Mouse (Mus musculus) hindlimb bud, embryonic 11.5 days (tissue): Measurements from ENCODE around the gene Acvr1b.

ENCODE experiments used
- DNase-seq: peaks from one replicate; pipeline ENCODE4 v3.0.0-alpha.2; 2012; ENCODE audit warnings: low read depth, low spot score; ENCODE audit errors: extremely low spot score

Gene Acvr1b

DNA sequence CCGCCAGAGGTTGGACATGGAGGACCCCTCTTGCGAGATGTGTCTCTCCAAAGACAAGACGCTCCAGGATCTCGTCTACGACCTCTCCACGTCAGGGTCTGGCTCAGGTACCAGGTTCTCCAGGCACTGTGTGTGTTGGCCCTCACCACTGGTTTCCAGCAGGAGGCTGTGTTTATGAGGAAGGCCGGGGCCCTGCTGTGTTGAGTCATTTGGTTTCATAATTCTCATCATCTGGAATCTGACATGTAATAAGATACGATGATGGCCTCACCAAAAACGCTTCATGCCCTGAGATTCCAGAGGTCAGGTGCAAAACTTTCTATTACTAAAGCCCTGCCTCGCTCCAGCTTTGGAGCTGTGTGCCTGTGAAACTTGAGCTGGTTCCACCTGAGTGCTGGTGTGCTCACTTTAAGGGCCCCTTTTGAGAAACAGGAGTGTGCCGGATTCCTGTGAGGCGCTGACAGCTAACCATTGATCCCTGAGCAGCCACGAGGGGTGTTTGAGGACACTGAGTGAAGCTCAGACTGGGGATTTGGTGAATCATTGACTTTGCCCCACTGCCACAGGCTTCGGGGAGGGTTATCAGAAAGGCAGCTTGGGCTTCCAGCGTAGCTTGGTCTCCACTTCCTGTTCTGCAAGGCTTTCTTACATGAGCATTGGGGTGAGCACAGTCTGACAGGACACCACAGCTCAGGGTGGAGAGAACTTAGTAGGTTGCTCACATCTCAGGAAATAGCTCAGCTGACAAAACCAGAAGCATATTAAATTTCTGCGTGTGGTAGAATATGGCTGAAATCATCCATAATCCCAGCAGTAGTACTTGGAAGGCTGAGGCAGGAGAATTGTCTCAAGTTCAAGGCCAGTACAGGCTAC lies 21.3 kb downstream of the Acvr1b start:
- DNase-seq: no peak

GRCm38 (mm10) chr15:101196079-101196795 lies 22.4 kb downstream of the Acvr1b start:
- DNase-seq: no peak

- no peak for DNase-seq
Measured at GRCm38 (mm10) chr15:101196961-101197360, 23.1 kb downstream of the Acvr1b start.

GRCm38 (mm10) chr15:101197497-101198179 lies 23.8 kb downstream of the Acvr1b start:
- DNase-seq: no peak

DNA sequence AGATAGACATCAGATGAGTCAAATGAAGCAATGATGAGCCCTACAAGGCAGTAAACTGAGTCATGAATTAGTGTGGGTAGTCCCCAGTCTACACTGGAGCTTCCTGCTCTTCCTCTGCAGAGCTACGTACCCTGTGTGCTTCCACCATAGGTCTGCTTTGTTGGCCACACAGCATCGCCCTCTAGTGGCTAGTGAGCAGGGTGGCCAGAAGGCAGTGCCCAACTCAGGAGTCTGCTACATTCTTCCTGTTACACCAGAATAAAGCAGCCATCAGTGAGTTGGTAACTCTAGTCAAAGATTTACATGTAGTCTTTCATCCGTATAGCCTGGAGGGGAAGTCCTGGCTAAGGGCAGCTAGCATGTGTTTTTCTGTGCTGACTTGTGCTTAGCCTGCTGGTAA lies 24.4 kb downstream of the Acvr1b start:
- no peak for DNase-seq

DNA sequence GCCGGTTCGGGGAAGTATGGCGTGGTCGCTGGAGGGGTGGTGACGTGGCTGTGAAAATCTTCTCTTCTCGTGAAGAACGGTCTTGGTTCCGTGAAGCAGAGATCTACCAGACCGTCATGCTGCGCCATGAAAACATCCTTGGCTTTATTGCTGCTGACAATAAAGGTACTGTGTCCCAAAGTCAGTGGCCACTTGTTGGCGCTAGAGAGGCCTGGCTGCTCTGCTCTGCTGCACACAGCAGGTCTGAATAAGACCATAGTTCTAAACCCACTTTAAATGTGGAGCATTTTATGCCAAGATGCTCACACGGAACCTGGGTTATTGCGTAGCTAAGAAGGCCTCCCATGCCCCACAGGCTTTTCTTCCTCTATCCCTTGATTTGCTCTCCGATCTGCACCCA lies 25.0 kb downstream of the Acvr1b start:
- DNase-seq: no peak

DNA sequence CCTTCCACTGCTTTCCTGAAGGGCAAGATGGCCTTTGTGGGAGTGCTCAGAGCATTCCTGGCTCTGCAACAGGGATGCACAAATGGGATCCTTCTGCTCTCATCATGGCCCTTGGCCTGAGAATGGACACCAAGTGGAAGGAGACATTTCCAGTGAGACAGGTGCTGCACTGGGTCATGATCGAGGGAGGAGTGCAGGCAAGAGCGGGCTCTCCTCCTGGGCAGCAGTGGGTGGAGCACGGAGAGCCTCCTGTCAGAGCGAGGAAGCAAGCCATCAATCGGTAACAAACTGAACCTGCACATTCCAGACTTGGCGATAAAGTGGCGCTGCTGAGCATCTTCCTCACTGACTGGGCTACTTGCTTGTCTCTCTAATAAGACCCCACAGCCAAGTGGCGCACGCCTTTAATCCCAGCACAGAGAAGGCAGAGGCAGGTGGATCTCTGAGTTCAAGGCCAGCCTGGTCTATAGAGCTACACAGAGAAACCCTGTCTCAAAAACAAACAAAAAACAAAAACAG lies 27.0 kb downstream of the Acvr1b start:
- DNase-seq: no peak

- DNase-seq: no peak
Measured at GRCm38 (mm10) chr15:101201414-101201813, 27.5 kb downstream of the Acvr1b start.

GRCm38 (mm10) chr15:101203673-101204072 lies 29.8 kb downstream of the Acvr1b start:
- DNase-seq: no peak

- no peak for DNase-seq
Measured at GRCm38 (mm10) chr15:101204781-101205180, 30.9 kb downstream of the Acvr1b start.

DNA sequence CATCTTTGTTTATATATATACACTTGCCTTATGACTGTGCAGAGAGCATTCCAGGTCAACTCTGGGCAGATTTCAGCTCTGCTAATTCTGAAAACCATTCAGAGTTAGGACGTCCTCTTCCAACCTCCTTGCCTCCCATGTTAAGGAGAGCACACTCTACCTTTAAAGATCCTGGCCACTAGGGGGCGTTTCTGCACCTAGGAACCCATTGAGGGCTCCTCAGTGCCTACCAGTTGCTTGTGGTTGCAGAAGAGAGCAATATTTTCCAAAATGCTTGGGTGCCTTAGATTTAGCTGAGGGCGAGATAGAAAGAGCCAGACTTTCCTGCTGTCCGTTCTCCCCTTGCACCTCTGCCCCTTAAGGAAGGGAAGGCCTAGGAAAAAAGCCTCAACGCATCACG lies 36.4 kb downstream of the Acvr1b start:
- no peak for DNase-seq

DNA sequence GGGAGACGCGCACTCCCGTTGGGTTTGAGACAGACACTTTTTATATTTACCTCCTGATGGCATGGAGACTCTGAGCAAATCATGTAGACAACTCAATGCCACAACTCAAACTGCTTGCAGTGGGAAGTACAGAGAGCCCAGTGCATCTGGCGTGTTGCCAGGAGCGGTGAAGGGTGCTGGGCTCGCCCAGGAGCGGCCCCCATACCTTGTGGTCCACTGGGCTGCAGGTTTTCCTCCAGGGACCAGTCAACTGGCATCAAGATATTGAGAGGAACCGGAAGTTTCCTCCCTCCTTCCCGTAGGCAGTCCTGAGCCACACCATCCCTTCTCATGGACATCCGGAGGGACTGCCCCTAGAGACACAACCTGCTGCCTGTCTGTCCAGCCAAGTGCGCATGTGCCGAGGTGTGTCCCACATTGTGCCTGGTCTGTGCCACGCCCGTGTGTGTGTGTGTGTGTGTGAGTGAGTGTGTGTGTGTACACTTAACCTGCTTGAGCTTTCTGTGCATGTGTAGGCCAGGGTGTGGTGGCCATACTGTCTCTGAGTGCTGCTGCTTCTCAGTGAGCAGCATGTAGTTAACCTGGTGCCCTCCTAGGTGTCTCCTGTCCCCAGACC lies 37.2 kb downstream of the Acvr1b start:
- DNase-seq: no peak

- no peak for DNase-seq
Measured at GRCm38 (mm10) chr15:101212435-101212834, 38.6 kb downstream of the Acvr1b start.

GRCm38 (mm10) chr15:101215136-101215535 lies 41.3 kb downstream of the Acvr1b start:
- DNase-seq: no peak

DNA sequence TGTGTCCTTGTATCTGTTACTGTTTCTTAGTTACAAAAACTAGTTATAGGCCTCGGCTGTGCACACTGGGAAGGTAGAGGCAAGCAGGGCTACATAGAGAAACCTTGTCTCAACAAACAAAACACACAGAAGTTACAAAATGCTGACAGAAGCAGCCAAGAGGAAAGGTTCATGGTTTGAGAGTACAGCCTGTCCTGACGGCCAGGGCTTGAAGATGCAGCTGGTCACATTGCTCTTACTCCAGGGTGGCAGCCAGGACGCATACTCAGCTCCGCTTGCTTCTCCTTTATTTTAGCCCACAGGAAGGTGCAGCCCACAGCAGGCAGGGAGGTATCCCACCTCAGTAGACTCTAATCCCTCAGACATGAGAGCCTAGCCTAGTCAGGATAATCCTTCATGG lies 42.2 kb downstream of the Acvr1b start:
- no peak for DNase-seq

DNA sequence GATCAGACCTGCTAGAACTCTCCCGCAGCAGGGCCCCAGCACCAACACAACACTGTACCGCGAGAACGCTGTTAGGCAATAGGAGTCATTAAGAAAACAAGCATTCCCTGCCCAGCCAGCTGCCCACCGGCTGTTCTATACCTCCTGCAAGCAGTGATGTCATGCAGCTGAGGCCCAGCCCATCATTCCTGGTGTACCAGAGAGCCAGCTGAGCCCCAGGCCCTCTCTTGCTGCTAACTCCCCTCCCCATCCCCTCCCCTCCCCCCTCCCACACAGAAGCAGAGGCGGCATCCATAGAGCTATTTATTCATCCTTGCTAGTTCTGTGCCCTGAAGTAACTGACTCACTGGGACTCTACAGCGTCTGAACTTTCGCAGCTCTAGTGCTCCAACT lies 47.0 kb downstream of the Acvr1b start:
- DNase-seq: no peak

- no peak for DNase-seq
Measured at GRCm38 (mm10) chr15:101221298-101222104, 47.6 kb downstream of the Acvr1b start.

DNA sequence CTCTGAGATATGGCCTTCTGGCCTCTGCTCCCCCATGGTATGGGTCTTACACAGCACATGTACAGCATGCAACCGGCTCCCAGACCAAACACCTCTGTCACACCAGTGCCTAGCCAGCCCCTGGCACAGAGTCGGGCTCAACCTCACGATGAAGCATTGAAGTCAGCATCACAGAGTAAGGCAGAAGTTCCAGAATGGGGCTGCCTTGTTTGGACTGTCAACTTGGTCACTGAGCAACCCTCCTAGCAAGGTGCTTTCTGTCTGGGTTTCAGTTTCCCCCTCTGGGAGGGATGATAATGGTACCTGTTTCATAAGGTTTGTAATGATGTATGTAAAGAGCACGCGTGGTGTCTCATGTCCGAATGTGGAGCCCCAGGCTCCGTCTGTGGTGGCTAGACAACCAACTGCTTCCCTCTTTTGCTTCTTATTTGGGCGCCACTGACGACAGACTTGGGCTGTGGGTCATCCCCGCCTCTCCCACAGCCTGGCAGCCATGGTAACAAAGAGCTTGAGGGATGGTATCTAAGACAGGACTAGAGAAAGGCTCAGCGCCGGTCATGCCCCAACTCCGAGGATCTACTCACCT lies 49.1 kb downstream of the Acvr1b start:
- DNase-seq: no peak

- no peak for DNase-seq
Measured at GRCm38 (mm10) chr15:101223596-101223995, 49.7 kb downstream of the Acvr1b start.
